ENCODE assay signal across 9 mouse cellular contexts in genomic region chr14:79203496-79204158, GRCm38 (mm10). TPM values are rescaled to one million over a fixed set of nuclear protein-coding genes. Genes with fewer than 3 reads are reported as not detected.
DNase-seq lines count a peak whose midpoint lies in the region; ATAC-seq lines count a peak whose summit lies in the region.
"Had no signal": no experiment of that assay in that cellular context is flagged by ENCODE, and none has a peak within 500 bp of the region (broad histone marks: within the 10 kb centered on the region; RNA-seq: fewer than 3 reads in every experiment).

No protein-coding gene starts in this region.

- ATAC-seq in hindbrain, embryonic 12.5 days (ENCODE audit: low FRiP score): peak; percentile 92
- ATAC-seq in neural tube, embryonic 11.5 days (ENCODE audit: insufficient read depth, low FRiP score, low TSS enrichment): peak; percentile 95

- whole genome bisulfite sequencing in hindbrain, embryonic 12.5 days: 3% methylated on average over 12 of the region's 12 CpGs
- WGBS in neural tube, embryonic 11.5 days: 7% methylated on average over 12 of the region's 12 CpGs

- peak; percentile 37 for DNase-seq in left cerebral cortex, adult 11 months (ENCODE audit: low spot score)
- no peak for DNase-seq in left cerebral cortex, adult 18-20 months (ENCODE audit: low spot score in 2 of 2)
- peak; percentile 58 for DNase-seq in embryo, embryonic 9.5 days (ENCODE audit: extremely low spot score)
- DNase-seq in neural tube, embryonic 11.5 days (ENCODE audit: low spot score): peak; percentile 80
- DNase-seq in cerebellum, adult 11-12 months: no peak
- DNase-seq in left cerebral cortex, postnatal 10 days (ENCODE audit: extremely low spot score in 1 of 2, low spot score in 2 of 2): no peak
- no peak for DNase-seq in B cell, adult 2 months

- no peak overlapping the region for H3K9ac ChIP-seq in hindbrain, embryonic 12.5 days
- H3K9ac ChIP-seq in neural tube, embryonic 11.5 days (ENCODE audit: low read length): no peak overlapping the region

- H3K27ac ChIP-seq in hindbrain, embryonic 12.5 days: peak overlapping the region; percentile 92
- H3K27ac ChIP-seq in neural tube, embryonic 11.5 days (ENCODE audit: low read depth, low read length): peak overlapping the region; percentile 79

- intact Hi-C loops in left cerebral cortex, postnatal 10 days (cut with DNase I): loop anchor here (1.0 kb wide), 1 partner anchor 98 kb away; the partner anchor contains the start of gene Rgcc

- H3K4me2 ChIP-seq in hindbrain, embryonic 12.5 days (replicated peaks): 0 out of 2 replicates have a peak overlapping the region, but pooled peaks have one; percentile 21
- H3K4me2 ChIP-seq in neural tube, embryonic 11.5 days (ENCODE audit: low read depth): no peak overlapping the region

- no peaks in the 10 kb centered on the region for H3K36me3 ChIP-seq in hindbrain, embryonic 12.5 days
- H3K36me3 ChIP-seq in neural tube, embryonic 11.5 days (ENCODE audit: control insufficient read depth, insufficient read depth, low read length): no peaks in the 10 kb centered on the region

- peaks cover 53% of the 10 kb centered on the region for H3K4me1 ChIP-seq in hindbrain, embryonic 12.5 days
- peaks cover 19% of the 10 kb centered on the region for H3K4me1 ChIP-seq in neural tube, embryonic 11.5 days (ENCODE audit: control insufficient read depth, insufficient read depth, low read length)

- H3K9me3 ChIP-seq in hindbrain, embryonic 12.5 days (replicated peaks): no peaks in the 10 kb centered on the region
- no peaks in the 10 kb centered on the region for H3K9me3 ChIP-seq in neural tube, embryonic 11.5 days (ENCODE audit: control insufficient read depth, low read length)

- H3K4me3 ChIP-seq in hindbrain, embryonic 12.5 days: no peak overlapping the region
- H3K4me3 ChIP-seq in neural tube, embryonic 11.5 days (ENCODE audit: low read depth, low read length): no peak overlapping the region

- H3K27me3 ChIP-seq in hindbrain, embryonic 12.5 days: no peaks in the 10 kb centered on the region
- no peaks in the 10 kb centered on the region for H3K27me3 ChIP-seq in neural tube, embryonic 11.5 days (ENCODE audit: control insufficient read depth, insufficient read depth, low read length)

RNA-seq across cellular contexts. Expression of gene Zfp957, which starts 43.5 kb away (rescaled TPM):
- not detected for total RNA-seq in left cerebral cortex, adult 18-20 months (2021)
- polyA plus RNA-seq in hindbrain, embryonic 12.5 days (2016; fragmentation: Nextera tagmentation; extraction: Ambion mirVana): 0.19 TPM in 1 of 2 replicates, not detected in the other
- not detected in 2 replicates for polyA plus RNA-seq in neural tube, embryonic 11.5 days (2014; fragmentation: Nextera tagmentation; extraction: Ambion mirVana)
- not detected for total RNA-seq in left cerebral cortex, postnatal 10 days (2021)
- polyA plus RNA-seq: heart, embryonic 14.5 days had no signal

Comparison
In these comparisons a context has a peak if more than half of its experiments do, and no peak if none do; other contexts are left out.
1. DNase-seq: peak in left cerebral cortex, adult 11 months (single experiment), embryo, embryonic 9.5 days (single experiment) and neural tube, embryonic 11.5 days (single experiment); none in left cerebral cortex, adult 18-20 months (0 of 2), cerebellum, adult 11-12 months (single experiment), left cerebral cortex, postnatal 10 days (0 of 2) and B cell, adult 2 months (0 of 2).